9 mouse cellular contexts compared by ENCODE assay signal in genomic region chr7:17024141-17024540, GRCm38 (mm10). TPM values are rescaled to one million over a fixed set of nuclear protein-coding genes. Genes with fewer than 3 reads are reported as not detected.
A peak's percentile ranks its signal among the peaks of the same experiment; 100 is the strongest.
DNase-seq lines count a peak whose midpoint lies in the region; ATAC-seq lines count a peak whose summit lies in the region.
"Had no signal": no experiment of that assay in that cellular context is flagged by ENCODE, and none has a peak within 500 bp of the region (broad histone marks: within the 10 kb centered on the region; RNA-seq: fewer than 3 reads in every experiment).

No protein-coding gene starts in this region.

- 0 out of 2 replicates have a peak overlapping the region, but pooled peaks have one; percentile 11 for H3K9ac ChIP-seq in neural tube, embryonic 14.5 days (replicated peaks; ENCODE audit: low read depth, low read length)
- H3K9ac ChIP-seq in neural tube, embryonic 15.5 days (replicated peaks), result no peak overlapping the region
- H3K9ac ChIP-seq in limb, embryonic 12.5 days (replicated peaks), result no peak overlapping the region
- peak overlapping the region; percentile 94 for H3K9ac ChIP-seq in stomach, embryonic 16.5 days (ENCODE audit: low read length)
- H3K9ac ChIP-seq: neural tube, embryonic 12.5 days had no signal

- no peak for ATAC-seq in neural tube, embryonic 14.5 days (ENCODE audit: low read depth)
- ATAC-seq in neural tube, embryonic 15.5 days (ENCODE audit: low FRiP score), result no peak
- 0 out of 2 replicates have a peak, but pooled peaks have one; percentile 7 for ATAC-seq in granulocyte monocyte progenitor cell, adult 5-6 weeks (replicated peaks; ENCODE audit: poor library complexity, severe bottlenecking)
- no peak for ATAC-seq in limb, embryonic 12.5 days (ENCODE audit: insufficient number of reproducible peaks, insufficient read depth, low FRiP score, low TSS enrichment, low read depth)
- no peak for ATAC-seq in stomach, embryonic 16.5 days (ENCODE audit: insufficient read depth, low FRiP score)

- H3K9me3 ChIP-seq in neural tube, embryonic 14.5 days (ENCODE audit: control insufficient read depth, low read length), result no peaks in the 10 kb centered on the region
- H3K9me3 ChIP-seq in neural tube, embryonic 15.5 days (replicated peaks), result no peaks in the 10 kb centered on the region
- no peaks in the 10 kb centered on the region for H3K9me3 ChIP-seq in limb, embryonic 12.5 days
- no peaks in the 10 kb centered on the region for H3K9me3 ChIP-seq in stomach, embryonic 16.5 days (replicated peaks; ENCODE audit: control insufficient read depth, low read length)
- H3K9me3 ChIP-seq: neural tube, embryonic 12.5 days had no signal

- no peak overlapping the region for H3K4me3 ChIP-seq in neural tube, embryonic 14.5 days (ENCODE audit: low read depth, low read length)
- no peak overlapping the region for H3K4me3 ChIP-seq in neural tube, embryonic 15.5 days (replicated peaks)
- no peak overlapping the region for H3K4me3 ChIP-seq in limb, embryonic 12.5 days (replicated peaks)
- H3K4me3 ChIP-seq in stomach, embryonic 16.5 days (replicated peaks; ENCODE audit: low read length), result no peak overlapping the region
- H3K4me3 ChIP-seq: neural tube, embryonic 12.5 days had no signal

- H3K4me1 ChIP-seq in neural tube, embryonic 14.5 days (ENCODE audit: control insufficient read depth, insufficient read depth, low read length), result peaks cover 14% of the 10 kb centered on the region
- peaks cover 47% of the 10 kb centered on the region for H3K4me1 ChIP-seq in neural tube, embryonic 15.5 days
- peaks cover 40% of the 10 kb centered on the region for H3K4me1 ChIP-seq in limb, embryonic 12.5 days (replicated peaks)
- H3K4me1 ChIP-seq in stomach, embryonic 16.5 days (ENCODE audit: control insufficient read depth, insufficient read depth, low read length), result peaks cover 37% of the 10 kb centered on the region

- H3K36me3 ChIP-seq in neural tube, embryonic 14.5 days (ENCODE audit: control insufficient read depth, insufficient read depth, low read length), result peaks cover 16% of the 10 kb centered on the region
- H3K36me3 ChIP-seq in neural tube, embryonic 15.5 days, result peaks cover 40% of the 10 kb centered on the region
- peaks cover 57% of the 10 kb centered on the region for H3K36me3 ChIP-seq in limb, embryonic 12.5 days
- 0 out of 2 replicates have a peak, but pooled peaks cover 10% of the 10 kb centered on the region for H3K36me3 ChIP-seq in stomach, embryonic 16.5 days (ENCODE audit: control insufficient read depth, insufficient read depth, low read length)

- 93% methylated on average over 6 of the region's 6 CpGs for WGBS in neural tube, embryonic 14.5 days
- 92% methylated on average over 6 of the region's 6 CpGs for WGBS in neural tube, embryonic 15.5 days
- 81% methylated on average over 6 of the region's 6 CpGs for WGBS in limb, embryonic 12.5 days
- WGBS in stomach, embryonic 16.5 days, result 67% methylated on average over 6 of the region's 6 CpGs

- DNase-seq in yolk sac, embryonic 10.5 days (ENCODE audit: low spot score), result no peak
- DNase-seq in natural killer cell, adult 2 months (ENCODE audit: low spot score in 2 of 2), result no peak
- DNase-seq in left cerebral cortex, adult 18-20 months (ENCODE audit: low spot score in 2 of 2), result no peak

- no peak overlapping the region for H3K27ac ChIP-seq in neural tube, embryonic 14.5 days (ENCODE audit: low read depth, low read length)
- no peak overlapping the region for H3K27ac ChIP-seq in neural tube, embryonic 15.5 days (replicated peaks)
- no peak overlapping the region for H3K27ac ChIP-seq in limb, embryonic 12.5 days
- peak overlapping the region; percentile 87 for H3K27ac ChIP-seq in stomach, embryonic 16.5 days (ENCODE audit: low read length)
- H3K27ac ChIP-seq: neural tube, embryonic 12.5 days had no signal

- no peak overlapping the region for H3K4me2 ChIP-seq in neural tube, embryonic 14.5 days (ENCODE audit: low read depth, low read length)
- H3K4me2 ChIP-seq in neural tube, embryonic 15.5 days, result no peak overlapping the region
- H3K4me2 ChIP-seq in limb, embryonic 12.5 days, result peak overlapping the region; percentile 76; the same call in 1 of the 2 replicates
- peak overlapping the region; percentile 58; the same call in 1 of the 2 replicates for H3K4me2 ChIP-seq in stomach, embryonic 16.5 days (ENCODE audit: low read depth, low read length)
- H3K4me2 ChIP-seq: neural tube, embryonic 12.5 days had no signal

- no peaks in the 10 kb centered on the region for H3K27me3 ChIP-seq in neural tube, embryonic 14.5 days (ENCODE audit: control insufficient read depth, insufficient read depth, low read length)
- no peaks in the 10 kb centered on the region for H3K27me3 ChIP-seq in neural tube, embryonic 15.5 days (replicated peaks)
- H3K27me3 ChIP-seq in limb, embryonic 12.5 days, result no peaks in the 10 kb centered on the region
- H3K27me3 ChIP-seq in stomach, embryonic 16.5 days (ENCODE audit: control insufficient read depth, insufficient read depth, low read length), result no peaks in the 10 kb centered on the region
- H3K27me3 ChIP-seq: neural tube, embryonic 12.5 days had no signal

RNA-seq across cellular contexts. Expression of gene Ppp5c, which starts 3.6 kb away (rescaled TPM):
- polyA plus RNA-seq in neural tube, embryonic 14.5 days (2014; fragmentation: Nextera tagmentation; extraction: Ambion mirVana), result 121 TPM in 2 replicates
- 128 TPM in 2 replicates for polyA plus RNA-seq in neural tube, embryonic 15.5 days (2015; fragmentation: Nextera tagmentation; extraction: Ambion mirVana)
- total RNA-seq in granulocyte monocyte progenitor cell, adult 5-6 weeks (2014; fragmentation: Nextera tagmentation), result 96.2 and 123 TPM in 2 replicates
- total RNA-seq in granulocyte monocyte progenitor cell, adult 5-6 weeks (2017), result 81.0 and 89.8 TPM in 2 replicates
- polyA plus RNA-seq in limb, embryonic 12.5 days (2016; fragmentation: Nextera tagmentation; extraction: Ambion mirVana), result 126 TPM in 2 replicates
- 87.9 and 95.6 TPM in 2 replicates for polyA plus RNA-seq in stomach, embryonic 16.5 days (2015; fragmentation: Nextera tagmentation; extraction: Ambion mirVana)
- 100 to 1,000 TPM; 147 to 181 TPM for total RNA-seq in left cerebral cortex, adult 18-20 months (2021)

RNA-seq across cellular contexts. Expression of gene Ccdc8, which starts 31.6 kb away (rescaled TPM):
- polyA plus RNA-seq in neural tube, embryonic 14.5 days (2014; fragmentation: Nextera tagmentation; extraction: Ambion mirVana), result 2.3 and 5.6 TPM in 2 replicates
- 7.7 and 13.9 TPM in 2 replicates for polyA plus RNA-seq in neural tube, embryonic 15.5 days (2015; fragmentation: Nextera tagmentation; extraction: Ambion mirVana)
- 4.6 and 4.9 TPM in 2 replicates for total RNA-seq in granulocyte monocyte progenitor cell, adult 5-6 weeks (2014; fragmentation: Nextera tagmentation)
- 4.8 and 6.5 TPM in 2 replicates for total RNA-seq in granulocyte monocyte progenitor cell, adult 5-6 weeks (2017)
- polyA plus RNA-seq in limb, embryonic 12.5 days (2016; fragmentation: Nextera tagmentation; extraction: Ambion mirVana), result 22.1 and 35.2 TPM in 2 replicates
- 40.4 and 45.1 TPM in 2 replicates for polyA plus RNA-seq in stomach, embryonic 16.5 days (2015; fragmentation: Nextera tagmentation; extraction: Ambion mirVana)
- 1 to 10 TPM; 2.1 to 2.6 TPM for total RNA-seq in left cerebral cortex, adult 18-20 months (2021)

RNA-seq across cellular contexts. Expression of gene Hif3a, which starts 38.1 kb away (rescaled TPM):
- 2.7 and 4.4 TPM in 2 replicates for polyA plus RNA-seq in neural tube, embryonic 14.5 days (2014; fragmentation: Nextera tagmentation; extraction: Ambion mirVana)
- 5.3 and 11.7 TPM in 2 replicates for polyA plus RNA-seq in neural tube, embryonic 15.5 days (2015; fragmentation: Nextera tagmentation; extraction: Ambion mirVana)
- total RNA-seq in granulocyte monocyte progenitor cell, adult 5-6 weeks (2014; fragmentation: Nextera tagmentation), result 0.04 and 1.1 TPM in 2 replicates
- total RNA-seq in granulocyte monocyte progenitor cell, adult 5-6 weeks (2017), result 0.05 and 0.47 TPM in 2 replicates
- 10.8 and 11.3 TPM in 2 replicates for polyA plus RNA-seq in limb, embryonic 12.5 days (2016; fragmentation: Nextera tagmentation; extraction: Ambion mirVana)
- polyA plus RNA-seq in stomach, embryonic 16.5 days (2015; fragmentation: Nextera tagmentation; extraction: Ambion mirVana), result 49.6 and 60.1 TPM in 2 replicates
- 1 to 10 TPM; 3.1 to 3.2 TPM for total RNA-seq in left cerebral cortex, adult 18-20 months (2021)

RNA-seq across cellular contexts. Expression of gene Gm42372, which starts 41.3 kb away (rescaled TPM):
- 7.4 and 10.1 TPM in 2 replicates for polyA plus RNA-seq in neural tube, embryonic 14.5 days (2014; fragmentation: Nextera tagmentation; extraction: Ambion mirVana)
- polyA plus RNA-seq in neural tube, embryonic 15.5 days (2015; fragmentation: Nextera tagmentation; extraction: Ambion mirVana), result 5.7 and 6.4 TPM in 2 replicates
- 0.09 TPM in 1 of 2 replicates, not detected in the other for total RNA-seq in granulocyte monocyte progenitor cell, adult 5-6 weeks (2014; fragmentation: Nextera tagmentation)
- 0.04 TPM in 1 of 2 replicates, not detected in the other for total RNA-seq in granulocyte monocyte progenitor cell, adult 5-6 weeks (2017)
- 0.26 and 0.32 TPM in 2 replicates for polyA plus RNA-seq in limb, embryonic 12.5 days (2016; fragmentation: Nextera tagmentation; extraction: Ambion mirVana)
- 0.25 and 0.35 TPM in 2 replicates for polyA plus RNA-seq in stomach, embryonic 16.5 days (2015; fragmentation: Nextera tagmentation; extraction: Ambion mirVana)
- 10 to 100 TPM; 61.0 to 65.7 TPM for total RNA-seq in left cerebral cortex, adult 18-20 months (2021)

RNA-seq across cellular contexts. Expression of gene Psg16, which starts 49.7 kb away (rescaled TPM):
- polyA plus RNA-seq in neural tube, embryonic 14.5 days (2014; fragmentation: Nextera tagmentation; extraction: Ambion mirVana), result 3.7 and 4.0 TPM in 2 replicates
- 2.7 and 2.9 TPM in 2 replicates for polyA plus RNA-seq in neural tube, embryonic 15.5 days (2015; fragmentation: Nextera tagmentation; extraction: Ambion mirVana)
- total RNA-seq in granulocyte monocyte progenitor cell, adult 5-6 weeks (2014; fragmentation: Nextera tagmentation), result 0.15 and 0.49 TPM in 2 replicates
- 0.22 and 0.41 TPM in 2 replicates for total RNA-seq in granulocyte monocyte progenitor cell, adult 5-6 weeks (2017)
- polyA plus RNA-seq in limb, embryonic 12.5 days (2016; fragmentation: Nextera tagmentation; extraction: Ambion mirVana), result 0.12 and 0.14 TPM in 2 replicates
- 0.46 and 0.77 TPM in 2 replicates for polyA plus RNA-seq in stomach, embryonic 16.5 days (2015; fragmentation: Nextera tagmentation; extraction: Ambion mirVana)
- 1 to 10 TPM; 5.3 to 5.8 TPM for total RNA-seq in left cerebral cortex, adult 18-20 months (2021)

Comparison
In these comparisons a context has a peak if more than half of its experiments do, and no peak if none do; other contexts are left out.
1. H3K9ac ChIP-seq: peak in neural tube, embryonic 14.5 days (single experiment) and stomach, embryonic 16.5 days (single experiment); none in neural tube, embryonic 15.5 days (single experiment) and limb, embryonic 12.5 days (single experiment).
2. H3K4me2 ChIP-seq: peak in limb, embryonic 12.5 days (single experiment) and stomach, embryonic 16.5 days (single experiment); none in neural tube, embryonic 14.5 days (single experiment) and neural tube, embryonic 15.5 days (single experiment).